Mouse (Mus musculus) megakaryocyte, embryonic 14.5 days (primary cell): ENCODE measurements around the gene Gm42791. TPM values are rescaled to one million over a fixed set of nuclear protein-coding genes. Genes with fewer than 3 reads are reported as not detected.

ENCODE experiments used
- H3K27me3 ChIP-seq: replicated peaks from 2 replicates; pipeline ENCODE3; 2012; ENCODE audit warnings: inconsistent platforms
- H3K36me3 ChIP-seq: replicated peaks from 2 replicates; pipeline ENCODE3; 2012; ENCODE audit warnings: low read length, inconsistent platforms, mixed read lengths
- H3K4me1 ChIP-seq: 2 replicates; pipeline ENCODE4 v1.6.1; 2012; ENCODE audit warnings: inconsistent platforms
- H3K4me3 ChIP-seq: replicated peaks from 2 replicates; pipeline ENCODE3; 2012; ENCODE audit warnings: moderate library complexity, mild to moderate bottlenecking, inconsistent platforms
- H3K9me3 ChIP-seq: 2 replicates; pipeline ENCODE4 v1.6.1; 2012; ENCODE audit warnings: inconsistent platforms
- FLI1 ChIP-seq: IDR thresholded peaks from 2 replicates; pipeline ENCODE4 v1.6.1; 2012; ENCODE audit warnings: low read length, inconsistent platforms, mixed read lengths
- GATA1 ChIP-seq: IDR thresholded peaks from 3 replicates; pipeline ENCODE4 v1.6.1; 2012; ENCODE audit warnings: mixed read lengths, low read length, inconsistent platforms, borderline replicate concordance
- polyA plus RNA-seq: library from polyadenylated mRNA; stranded (reverse); fragments of >175 nt; gene quantifications from 2 replicates; pipeline ENCODE4 v1.2.3, GENCODE M21; 2012; ENCODE audit warnings: low replicate concordance; ENCODE audit not compliant: insufficient read depth

Gene Gm42791
- polyA plus RNA-seq, 1 experiment: not detected

DNA sequence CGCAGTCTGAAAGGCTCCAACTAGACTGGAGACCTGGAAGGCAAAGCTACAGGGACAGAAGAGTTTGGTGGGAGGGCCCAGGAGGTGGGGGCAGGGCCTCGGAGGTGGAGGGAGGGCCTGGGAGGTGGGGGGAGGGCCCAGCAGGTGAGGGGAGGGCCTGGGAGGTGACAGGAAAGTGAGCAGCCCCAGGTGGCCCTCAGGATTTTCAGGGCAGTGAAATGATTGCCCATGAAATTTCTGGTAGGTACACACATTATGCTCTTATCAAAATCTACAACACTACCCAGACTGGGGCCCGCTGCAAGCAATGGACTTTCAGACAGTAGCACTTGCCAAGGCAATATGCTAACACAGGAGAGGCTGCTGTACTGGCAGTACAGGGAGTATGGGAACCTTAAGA is 125.4 kb downstream of the Gm42791 start:
- Histone ChIP-seq H3K4me3 (no peak overlapping the region), H3K4me1 (peaks cover 10% of the 10 kb centered on the region; the same call in 1 of the 2 replicates), H3K27me3 (peaks cover 7% of the 10 kb centered on the region), H3K36me3 (peaks cover 19% of the 10 kb centered on the region), H3K9me3 (no peaks in the 10 kb centered on the region)
- TF ChIP-seq FLI1: no peak

DNA sequence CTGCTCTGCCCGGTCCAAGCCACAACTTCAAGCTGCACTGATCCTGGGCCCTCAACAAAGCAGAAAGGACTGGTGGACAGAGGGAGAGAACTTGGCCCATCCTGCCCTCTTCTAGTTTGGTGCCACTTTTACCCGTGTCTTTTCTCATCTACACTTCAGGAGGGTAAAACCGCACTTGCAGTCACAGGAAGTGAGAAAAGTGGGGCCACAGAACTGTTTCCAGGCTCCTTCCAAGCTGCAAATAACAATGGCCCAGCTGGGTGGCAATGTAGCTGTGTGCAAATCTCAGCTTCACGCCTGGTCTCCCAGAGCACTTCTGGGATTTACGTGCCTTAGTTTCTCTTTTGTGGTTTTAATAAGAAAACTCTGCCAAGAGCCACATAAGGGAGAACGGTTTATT is 127.2 kb downstream of the Gm42791 start:
- H3K4me3 ChIP-seq: no peak overlapping the region
- H3K4me1 ChIP-seq: peaks cover 10% of the 10 kb centered on the region; the same call in 1 of the 2 replicates
- TF ChIP-seq FLI1 (no peak), GATA1 (no peak)
- H3K36me3 ChIP-seq: peaks cover 6% of the 10 kb centered on the region
- H3K9me3 ChIP-seq: no peaks in the 10 kb centered on the region
- peaks cover 9% of the 10 kb centered on the region for H3K27me3 ChIP-seq

DNA sequence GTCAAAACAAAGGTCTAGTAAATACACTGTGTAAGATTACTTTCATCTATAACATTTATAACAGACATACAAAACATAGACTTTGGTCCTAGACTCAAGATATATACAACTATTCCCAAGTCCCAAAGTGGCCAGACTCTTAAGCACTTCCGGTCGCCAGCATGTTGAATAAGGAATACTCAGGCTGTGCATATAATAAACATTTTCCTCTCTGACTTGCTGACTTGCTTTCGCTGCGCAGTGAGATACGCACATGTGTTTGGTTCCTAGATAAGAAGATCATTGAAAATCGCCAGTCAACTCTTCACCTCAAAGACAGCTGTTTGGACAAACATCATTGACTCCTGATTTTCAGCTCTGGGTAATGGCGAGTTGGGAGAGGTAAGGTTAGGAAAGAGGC is 127.8 kb downstream of the Gm42791 start:
- Histone ChIP-seq H3K36me3 (peaks cover under 1% of the 10 kb centered on the region), H3K4me1 (peaks cover 13% of the 10 kb centered on the region; the same call in 1 of the 2 replicates), H3K27me3 (peaks cover 9% of the 10 kb centered on the region), H3K4me3 (no peak overlapping the region), H3K9me3 (no peaks in the 10 kb centered on the region)
- TF ChIP-seq FLI1: no peak
- no peak for TF ChIP-seq GATA1

DNA sequence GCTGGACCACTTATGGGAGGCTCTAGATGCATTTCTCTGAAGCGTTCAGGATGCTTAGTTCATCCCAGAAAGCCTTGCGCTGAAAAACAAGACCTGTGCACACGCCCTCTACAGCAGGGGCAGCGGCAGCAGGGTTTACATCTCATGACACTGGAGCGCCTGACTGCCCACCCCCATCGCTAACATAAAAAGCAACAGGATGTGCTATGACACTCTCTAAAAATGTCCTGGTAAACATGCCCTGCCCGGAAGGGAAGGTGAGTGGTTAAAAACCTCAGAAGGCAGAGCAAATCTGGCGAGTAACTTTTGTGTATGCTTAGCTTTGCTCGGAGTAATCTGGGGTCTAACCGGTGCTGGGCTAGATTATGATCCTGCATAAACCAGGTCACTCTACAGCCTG is 128.4 kb downstream of the Gm42791 start:
- no peak for TF ChIP-seq GATA1
- Histone ChIP-seq H3K9me3 (no peaks in the 10 kb centered on the region), H3K36me3 (no peaks in the 10 kb centered on the region), H3K4me3 (no peak overlapping the region), H3K4me1 (peaks cover 14% of the 10 kb centered on the region; the same call in 1 of the 2 replicates), H3K27me3 (peaks cover 9% of the 10 kb centered on the region)

DNA sequence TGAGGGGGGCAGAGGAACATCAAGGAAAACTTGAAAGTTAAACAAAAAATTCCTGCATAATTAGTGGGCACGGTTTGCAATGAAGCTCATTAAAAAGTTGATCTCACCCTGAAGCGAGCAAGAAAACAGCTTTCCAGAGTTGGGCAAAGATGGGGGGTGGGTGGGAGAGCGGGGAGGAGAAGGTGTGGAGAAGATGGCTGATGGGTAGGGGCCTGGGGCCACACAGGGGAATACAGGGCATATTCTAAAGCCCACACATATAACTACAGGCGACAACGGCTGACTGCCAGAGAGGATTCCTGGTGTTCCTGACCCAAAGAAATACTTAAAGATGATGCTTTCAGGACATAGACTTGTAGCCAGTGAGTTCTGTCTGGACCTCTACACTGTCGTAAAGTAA is 131.5 kb downstream of the Gm42791 start:
- Histone ChIP-seq H3K4me1 (peaks cover 10% of the 10 kb centered on the region; the same call in 1 of the 2 replicates), H3K36me3 (no peaks in the 10 kb centered on the region), H3K27me3 (peaks cover 17% of the 10 kb centered on the region), H3K9me3 (peaks cover 7% of the 10 kb centered on the region), H3K4me3 (no peak overlapping the region)
- TF ChIP-seq GATA1: no peak
- TF ChIP-seq FLI1: no peak

DNA sequence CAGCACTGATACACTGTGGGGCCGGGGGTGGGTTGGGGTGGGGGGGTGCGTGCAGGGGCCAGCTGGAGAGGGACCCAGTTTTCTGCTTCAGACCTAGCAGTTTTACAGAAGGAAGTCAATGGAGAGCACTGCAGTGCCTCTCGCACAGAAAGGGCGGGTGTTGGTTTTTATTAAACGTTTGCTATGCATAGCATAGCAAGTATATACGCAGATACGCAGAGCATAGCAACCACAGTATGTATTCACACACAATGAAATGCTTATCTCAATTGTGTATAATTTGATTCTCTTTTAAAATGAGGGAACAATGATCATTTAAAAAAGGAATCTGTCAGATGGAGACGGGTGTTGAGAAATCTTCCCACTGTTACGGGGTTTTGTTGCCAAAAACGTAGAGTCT is 132.1 kb downstream of the Gm42791 start:
- H3K27me3 ChIP-seq: peaks cover 17% of the 10 kb centered on the region
- H3K36me3 ChIP-seq: no peaks in the 10 kb centered on the region
- H3K4me1 ChIP-seq: peaks cover 7% of the 10 kb centered on the region; the same call in 1 of the 2 replicates
- peaks cover 7% of the 10 kb centered on the region for H3K9me3 ChIP-seq
- no peak overlapping the region for H3K4me3 ChIP-seq
- TF ChIP-seq FLI1: no peak
- TF ChIP-seq GATA1: no peak

DNA sequence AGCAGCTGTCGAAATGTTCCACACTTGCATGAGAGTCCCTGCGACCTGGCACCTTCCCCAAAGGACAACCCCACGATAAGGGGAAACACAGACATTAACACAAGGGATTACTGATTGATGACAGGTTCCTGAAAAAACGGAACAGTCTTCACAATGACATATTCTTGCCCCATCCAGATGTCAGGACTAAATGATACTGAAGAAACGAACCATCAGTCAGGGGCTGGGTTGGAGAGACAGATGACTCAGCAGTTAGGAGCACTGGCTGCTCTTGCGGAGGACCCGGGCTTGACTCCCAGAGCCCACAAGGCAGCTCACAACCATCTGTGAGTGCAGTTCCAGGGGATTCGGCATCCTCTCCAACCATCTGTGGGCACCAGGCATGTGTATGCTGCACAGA is 132.8 kb downstream of the Gm42791 start:
- peaks cover 17% of the 10 kb centered on the region for H3K27me3 ChIP-seq
- peaks cover 7% of the 10 kb centered on the region for H3K9me3 ChIP-seq
- TF ChIP-seq GATA1: no peak
- TF ChIP-seq FLI1: no peak
- H3K36me3 ChIP-seq: no peaks in the 10 kb centered on the region
- peaks cover 4% of the 10 kb centered on the region; the same call in 1 of the 2 replicates for H3K4me1 ChIP-seq
- no peak overlapping the region for H3K4me3 ChIP-seq

DNA sequence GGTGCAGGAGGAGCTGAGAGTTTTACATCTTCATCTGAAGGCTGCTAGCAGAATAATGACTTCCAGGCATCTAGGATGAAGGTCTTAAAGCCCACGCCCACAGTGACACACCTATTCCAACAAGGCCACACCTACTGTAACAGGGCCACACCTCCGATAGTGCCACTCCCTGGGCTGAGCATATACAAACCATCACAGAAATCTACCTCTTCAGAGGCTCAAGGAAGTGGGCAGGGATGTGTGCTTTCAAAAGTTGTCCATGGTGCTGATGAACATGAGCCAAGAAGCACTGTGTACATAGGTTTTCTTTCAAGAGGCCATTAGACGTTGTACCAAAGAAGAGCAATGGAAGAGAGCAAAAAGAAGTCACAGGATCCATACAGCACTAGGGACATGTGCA is 137.4 kb downstream of the Gm42791 start:
- H3K27me3 ChIP-seq: peaks cover 8% of the 10 kb centered on the region
- H3K36me3 ChIP-seq: no peaks in the 10 kb centered on the region
- no peak overlapping the region for H3K4me3 ChIP-seq
- no peak for TF ChIP-seq GATA1
- no peak for TF ChIP-seq FLI1
- H3K9me3 ChIP-seq: peaks cover 7% of the 10 kb centered on the region
- H3K4me1 ChIP-seq: peaks cover 4% of the 10 kb centered on the region; the same call in 1 of the 2 replicates

DNA sequence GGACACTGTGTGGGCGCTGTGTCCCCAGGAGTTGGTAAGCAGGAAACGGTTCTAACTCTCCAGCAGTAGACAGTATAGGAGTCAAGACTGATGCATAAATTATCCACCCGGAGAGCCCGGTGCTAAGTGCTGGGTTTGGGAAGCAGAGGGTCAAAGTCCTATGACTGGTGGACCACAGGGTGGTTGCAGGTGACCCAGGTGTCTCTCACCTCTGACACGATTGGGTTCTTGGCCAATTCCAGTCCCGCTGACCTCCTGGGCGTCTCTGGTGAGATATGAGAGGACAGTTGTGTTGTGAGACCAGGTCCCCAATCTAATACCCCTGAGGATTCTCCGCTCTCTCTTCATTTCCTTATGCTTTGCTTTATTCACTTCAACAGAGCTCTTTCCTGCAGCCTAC is 139.9 kb downstream of the Gm42791 start:
- no peaks in the 10 kb centered on the region for H3K36me3 ChIP-seq
- TF ChIP-seq FLI1: no peak
- TF ChIP-seq GATA1: no peak
- no peaks in the 10 kb centered on the region for H3K27me3 ChIP-seq
- no peak overlapping the region for H3K4me3 ChIP-seq
- peaks cover 19% of the 10 kb centered on the region for H3K9me3 ChIP-seq
- H3K4me1 ChIP-seq: no peaks in the 10 kb centered on the region

DNA sequence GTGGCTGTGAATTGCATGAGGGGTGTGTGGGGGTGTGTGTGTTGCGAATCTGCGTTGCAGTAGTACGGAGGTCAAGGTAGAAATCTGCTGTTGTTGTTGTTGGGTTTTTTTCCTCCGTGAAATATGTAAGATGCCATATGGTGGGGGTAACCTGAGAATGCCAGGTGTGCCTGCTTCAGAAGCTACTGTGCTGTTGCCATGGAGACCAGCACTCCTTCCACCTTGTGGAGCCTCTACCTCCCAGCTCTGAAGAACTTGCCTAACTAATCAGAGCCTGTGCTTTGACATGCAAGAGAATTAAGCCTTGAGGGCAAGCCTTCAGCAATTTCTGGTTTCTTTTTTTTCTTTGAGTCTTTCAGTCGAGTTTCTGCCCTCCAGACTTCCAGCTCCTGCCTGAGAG is 140.8 kb downstream of the Gm42791 start:
- Histone ChIP-seq H3K4me1 (no peaks in the 10 kb centered on the region), H3K9me3 (peaks cover 22% of the 10 kb centered on the region), H3K36me3 (no peaks in the 10 kb centered on the region), H3K27me3 (no peaks in the 10 kb centered on the region), H3K4me3 (no peak overlapping the region)
- no peak for TF ChIP-seq FLI1
- no peak for TF ChIP-seq GATA1

DNA sequence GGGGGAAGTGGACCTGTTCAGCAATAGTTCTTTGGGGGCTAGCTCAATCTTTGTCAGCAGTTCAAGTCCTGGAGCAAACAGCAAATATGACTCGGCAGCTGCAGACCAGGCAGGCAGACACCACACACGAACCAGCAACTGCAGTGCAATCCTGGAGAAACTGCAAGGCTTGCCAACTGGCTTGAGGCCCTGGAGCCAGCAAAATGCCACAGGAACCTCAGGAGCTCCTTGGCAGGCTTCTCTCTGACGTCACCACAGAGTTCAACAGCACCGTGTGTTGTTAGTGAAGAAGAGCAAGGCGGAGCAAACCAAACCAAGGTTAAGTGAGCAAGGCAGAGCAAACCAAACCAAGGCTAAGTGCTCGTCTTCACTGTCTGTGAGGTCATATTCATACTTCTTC is 145.4 kb downstream of the Gm42791 start:
- Histone ChIP-seq H3K4me1 (no peaks in the 10 kb centered on the region), H3K4me3 (no peak overlapping the region), H3K36me3 (no peaks in the 10 kb centered on the region), H3K27me3 (no peaks in the 10 kb centered on the region), H3K9me3 (peaks cover 49% of the 10 kb centered on the region)
- TF ChIP-seq GATA1: no peak
- no peak for TF ChIP-seq FLI1
